Mouse (Mus musculus) spleen, adult 2 months (tissue): Measurements from ENCODE around the gene Atxn10.

Experiments
- CTCF ChIP-seq: fragments of 200-500 bp; IDR thresholded peaks from 2 replicates; pipeline ENCODE4 v1.5.1; 2011; ENCODE audit warnings: mild to moderate bottlenecking, inconsistent platforms; ENCODE audit not compliant: insufficient read depth, insufficient read length, insufficient replicate concordance; ENCODE audit errors: extremely low read depth
- POLR2A ChIP-seq: fragments of 200-500 bp; IDR thresholded peaks from 2 replicates; pipeline ENCODE4 v1.6.1; 2011; ENCODE audit warnings: low read depth, low read length, inconsistent platforms

GRCm38 (mm10) chr15:85359901-85360300 lies 23.9 kb downstream of the Atxn10 start:
- no peak for TF ChIP-seq CTCF
- TF ChIP-seq POLR2A = no peak
